Mouse (Mus musculus): ENCODE results near the gene Thtpa.

DNA sequence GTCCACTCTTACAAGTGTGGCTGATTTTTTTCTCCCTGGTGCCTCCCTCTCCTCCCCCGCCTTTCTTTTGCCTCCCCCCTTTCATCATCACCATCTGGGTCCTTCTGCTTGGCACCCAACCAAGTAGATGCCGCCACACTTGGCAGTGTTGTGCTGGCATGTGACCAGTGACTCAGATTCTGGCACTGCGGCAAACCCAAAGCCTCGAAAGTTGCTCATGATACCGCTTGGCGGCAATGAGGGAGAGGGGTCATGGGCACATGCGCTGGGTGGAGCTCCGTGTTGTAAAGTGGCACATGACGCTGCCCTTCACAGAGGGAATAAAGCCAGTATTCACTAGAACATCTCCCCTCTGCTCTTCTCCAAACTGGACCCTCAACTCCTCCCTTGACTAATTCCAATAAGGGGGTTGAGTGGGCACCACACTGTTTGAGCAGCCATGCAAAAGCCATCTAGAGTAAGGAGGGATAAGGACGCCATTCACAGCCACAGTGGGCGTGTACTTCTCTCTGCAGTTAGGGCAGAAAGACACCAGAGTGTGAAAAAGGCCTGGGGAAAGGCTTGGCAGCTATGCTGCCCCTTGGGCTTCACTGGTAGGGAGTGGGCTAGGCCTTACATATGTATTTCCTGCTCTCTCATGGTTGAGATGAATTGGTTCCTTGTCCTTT, 39.3 kb upstream of the Thtpa start:
- TF ChIP-seq POLR2A (IDR thresholded peaks at IDR 0.05; ENCODE audit: low read depth, low read length) (no peak), CTCF (IDR thresholded peaks at IDR 0.05; ENCODE audit: extremely low read depth, insufficient read length, insufficient replicate concordance, low read depth, low read length) (no peak)

All from small intestine, adult 2 months (tissue).